Mouse (Mus musculus) G1E (cell line): ENCODE measurements around the gene Tprgl.

Source experiments
- CTCF ChIP-seq: IDR thresholded peaks from 2 replicates; pipeline ENCODE4 v1.5.1; 2012; ENCODE audit warnings: low read depth, low read length, inconsistent platforms, mixed read lengths
- GATA1 ChIP-seq: IDR thresholded peaks from 2 replicates; pipeline ENCODE4 v1.6.1; 2012; ENCODE audit warnings: borderline replicate concordance, low read length, inconsistent platforms, mixed read lengths
- GATA2 ChIP-seq: IDR thresholded peaks from 2 replicates; pipeline ENCODE4 v1.6.1; 2012; ENCODE audit warnings: low read depth, low read length, inconsistent platforms, borderline replicate concordance
- POLR2AphosphoS5 ChIP-seq: IDR thresholded peaks from 2 replicates; pipeline ENCODE4 v1.6.1; 2012; ENCODE audit warnings: low read depth, low read length, inconsistent platforms; ENCODE audit not compliant: insufficient replicate concordance

GRCm38 (mm10) chr4:154157970-154158662 is 2.4 kb downstream of the Tprgl start:
- no peak for TF ChIP-seq GATA1
- no peak for TF ChIP-seq CTCF
- TF ChIP-seq GATA2: no peak
- no peak for TF ChIP-seq POLR2AphosphoS5
